Mouse (Mus musculus) adrenal gland, postnatal 0 days (tissue): ENCODE data around the gene Msrb3. TPM values are rescaled to one million over a fixed set of nuclear protein-coding genes. Genes with fewer than 3 reads are reported as not detected.

ENCODE experiments used
- polyA plus RNA-seq: library from polyadenylated mRNA; unstranded; fragments of >200 nt; fragmentation: Nextera tagmentation; extraction: Ambion mirVana; gene quantifications from 2 replicates; pipeline ENCODE4 v1.2.1, GENCODE M21; 2015

Msrb3 gene
- polyA plus RNA-seq: 9.9 and 17.3 TPM in 2 replicates

GRCm38 (mm10) chr10:120898785-120899762, at the start of gene Msrb3:
TSS of gene Msrb3 (minus strand) at chr10:120899101.

Other genes starting within 250 kb of the Msrb3 start
- gene Lemd3, start 80.2 kb upstream of the Msrb3 start, polyA plus RNA-seq: 2.3 and 3.9 TPM in 2 replicates
- 2.8 and 4.4 TPM in 2 replicates for gene Wif1, start 134.9 kb upstream of the Msrb3 start, polyA plus RNA-seq